Mouse (Mus musculus) heart, postnatal 10 days (tissue): ENCODE results near the gene Fgd3. TPM values are rescaled to one million over a fixed set of nuclear protein-coding genes. Genes with fewer than 3 reads are reported as not detected.

Source experiments
- DNase-seq, 2 experiments: peaks; one replicate each; pipeline ENCODE4 v3.0.0; 2021
- intact Hi-C: fragments of 180-260 bp; cut with DNase I; formaldehyde crosslinking; loops from one replicate; pipeline ENCODE4 v1.15.1; 2025
- total RNA-seq, 2 experiments: library from RNA; stranded (reverse); gene quantifications; 2 replicates each; pipeline ENCODE4 v1.2.3; 2021

The Fgd3 gene
- total RNA-seq = under 1 TPM; 0.50 to 0.57 TPM

DNA sequence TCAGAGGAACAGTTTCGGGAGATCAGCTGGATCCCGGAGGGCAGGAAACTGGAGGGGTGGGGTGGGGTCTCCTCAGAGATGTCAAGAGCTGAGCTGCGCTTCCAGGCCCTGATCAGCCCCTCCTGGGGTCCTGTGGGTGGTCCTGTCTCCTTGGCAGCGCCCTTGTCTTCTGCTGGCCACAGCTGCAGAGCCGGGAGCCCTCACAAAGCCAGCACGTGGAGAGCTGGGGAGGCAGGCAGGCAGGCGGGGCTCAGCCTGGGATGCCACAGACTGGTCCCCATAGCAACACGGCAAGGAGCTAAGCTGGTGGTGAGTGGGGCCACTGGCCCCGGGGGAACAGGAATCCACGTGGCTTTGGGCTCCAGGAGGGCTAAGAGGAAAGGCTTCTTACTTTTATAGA is at the start of gene Fgd3:
Gene Fgd3 (minus strand): TSS at position 272 of the 400 bp plus-strand sequence.
- DNase-seq = peak; percentile 29 to 49
- intact Hi-C loops = no loop called here

- no peak for DNase-seq
- intact Hi-C loops = no loop called here
Measured at GRCm38 (mm10) chr13:49369404-49369803, 49.3 kb upstream of the Fgd3 start.

- DNase-seq = no peak
- intact Hi-C loops = no loop called here
Measured at GRCm38 (mm10) chr13:49367657-49368440, 47.7 kb upstream of the Fgd3 start.

GRCm38 (mm10) chr13:49364716-49365115 is 44.6 kb upstream of the Fgd3 start:
- intact Hi-C loops = no loop called here
- peak; percentile 75 to 76 for DNase-seq

DNA sequence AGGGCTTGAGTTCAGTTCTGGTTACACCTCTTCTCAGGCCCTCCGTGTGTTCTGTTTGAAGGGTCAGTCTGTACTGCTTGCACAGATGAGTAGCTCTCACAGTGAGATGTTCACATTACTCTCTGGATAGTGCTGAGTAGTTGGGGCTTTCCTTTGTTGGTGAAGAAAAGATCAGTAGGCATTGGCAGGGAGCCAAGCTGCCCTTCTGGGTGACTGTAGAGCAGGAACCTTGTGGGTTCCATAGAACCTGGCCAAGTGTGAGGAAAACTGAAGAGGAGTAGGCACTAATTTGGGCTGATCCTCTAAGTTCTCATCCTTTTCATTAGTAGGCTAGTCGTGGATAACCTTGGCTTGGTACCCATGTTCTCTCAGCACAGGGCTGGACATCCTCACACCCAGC is 42.7 kb upstream of the Fgd3 start:
- intact Hi-C loops = no loop called here
- DNase-seq = no peak

DNA sequence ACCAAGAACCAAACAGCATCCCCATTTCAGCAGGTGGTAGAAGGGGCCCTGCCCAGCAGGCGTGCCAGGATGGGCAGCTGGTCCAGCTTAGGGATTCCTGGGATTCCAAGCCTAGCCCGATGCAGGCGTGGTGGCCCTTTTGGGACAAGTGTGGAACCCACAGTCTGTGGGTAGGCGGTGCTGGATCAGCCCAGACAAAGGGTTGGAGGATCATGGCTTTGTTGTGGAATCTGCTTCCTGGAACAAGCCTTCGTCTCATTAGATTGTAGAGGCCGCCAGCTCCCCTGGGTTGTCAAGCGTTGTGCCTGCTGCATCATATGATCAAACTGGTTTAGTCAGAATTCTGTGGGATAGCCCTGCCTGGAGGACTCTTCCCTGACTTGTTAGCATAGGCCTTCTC is 42.3 kb upstream of the Fgd3 start:
- intact Hi-C loops = no loop called here
- peak in 1 of 2 experiments; percentile 49 for DNase-seq

GRCm38 (mm10) chr13:49360906-49361406 is 40.8 kb upstream of the Fgd3 start:
- intact Hi-C loops = no loop called here
- DNase-seq = peak; percentile 56 to 64

DNA sequence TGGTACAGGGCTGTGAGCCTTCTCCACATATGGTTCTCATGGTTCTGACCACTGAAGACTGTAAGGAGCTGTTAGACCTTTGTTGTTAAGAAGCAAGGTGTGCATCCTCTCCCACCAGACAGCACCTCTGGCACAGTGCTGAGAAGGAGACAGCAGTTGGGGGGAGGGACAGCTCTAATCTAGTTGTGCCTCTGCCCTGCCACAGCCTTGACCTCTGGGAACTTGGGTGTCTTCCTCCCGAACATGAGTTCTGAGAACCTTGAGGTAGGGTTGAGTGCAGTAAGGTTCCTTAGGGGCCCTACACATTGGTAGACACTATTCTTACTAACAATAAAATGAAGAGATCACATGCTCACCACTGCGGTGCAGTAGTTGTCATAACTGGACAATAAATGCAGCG is 38.1 kb upstream of the Fgd3 start:
- intact Hi-C loops = loop anchor here (2.0 kb wide), 1 partner anchor 15 kb away; no protein-coding TSS in a partner anchor

DNA sequence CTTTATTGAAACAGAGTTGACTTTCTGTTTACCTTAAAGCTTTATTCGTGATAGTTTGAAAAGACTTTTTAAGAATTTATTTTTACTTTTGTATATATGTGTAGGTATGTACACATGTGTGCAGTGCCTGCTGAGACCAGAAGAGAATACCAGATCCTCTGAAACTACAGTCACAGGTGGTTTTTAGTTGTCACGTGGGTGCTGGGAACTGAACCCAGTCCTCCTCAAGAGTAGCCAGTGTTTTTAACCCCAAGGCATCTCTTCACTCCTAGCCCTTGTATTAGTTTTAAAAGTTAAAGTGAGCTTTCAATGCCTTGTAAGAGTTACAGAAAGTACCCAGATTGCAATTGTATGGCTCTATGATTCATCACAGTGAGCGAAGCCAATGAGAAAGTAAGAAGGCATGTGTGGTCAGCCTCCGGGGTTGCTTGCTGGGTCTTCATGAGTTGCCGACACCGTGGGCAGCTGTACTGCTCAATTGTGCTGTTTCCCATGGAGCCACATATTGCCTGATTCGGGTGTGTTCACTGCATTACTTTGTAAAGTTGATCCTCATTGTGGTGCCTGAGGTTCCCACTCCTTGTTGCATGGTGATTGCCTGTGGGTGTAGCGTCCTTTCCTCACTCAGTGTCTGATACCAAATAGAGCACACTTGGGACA is 37.4 kb upstream of the Fgd3 start:
- intact Hi-C loops = loop anchor here (2.0 kb wide), 1 partner anchor 15 kb away; no protein-coding TSS in a partner anchor
- DNase-seq = no peak

More for the DNA sequence above, 38.1 kb upstream of the Fgd3 start:
- no peak for DNase-seq

GRCm38 (mm10) chr13:49356090-49356489 is 36.0 kb upstream of the Fgd3 start:
- intact Hi-C loops = no loop called here
- peak in 1 of 2 experiments; percentile 24 for DNase-seq

GRCm38 (mm10) chr13:49355461-49356061 is 35.5 kb upstream of the Fgd3 start:
- intact Hi-C loops = no loop called here
- DNase-seq = peak in 1 of 2 experiments; percentile 35

DNA sequence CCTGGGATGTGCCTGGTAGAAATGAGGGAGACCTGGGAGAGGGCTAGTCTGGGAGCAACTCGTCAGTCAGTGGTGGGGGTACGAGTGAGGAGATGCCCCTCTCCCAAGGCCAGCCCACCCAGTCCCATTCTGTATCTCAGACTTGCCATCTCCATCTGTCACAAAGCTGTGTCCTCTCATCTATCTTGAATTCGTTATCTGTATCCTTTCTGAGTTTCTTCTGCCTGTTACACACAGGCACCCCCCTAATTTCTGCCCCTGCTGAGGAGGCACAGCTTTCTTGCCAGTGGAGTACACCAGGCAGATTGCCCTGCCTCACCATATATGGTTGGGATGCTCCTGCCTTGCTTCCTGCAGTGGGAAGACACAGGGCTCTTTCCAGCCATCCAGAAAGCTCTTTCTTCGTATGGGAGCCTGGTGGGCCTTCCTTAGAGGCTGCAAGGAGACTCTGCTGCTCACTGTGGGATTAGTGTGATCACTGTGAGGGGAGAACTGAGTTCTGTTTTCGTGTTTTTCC is 33.9 kb upstream of the Fgd3 start:
- intact Hi-C loops = no loop called here
- peak; percentile 17 to 30 for DNase-seq

DNA sequence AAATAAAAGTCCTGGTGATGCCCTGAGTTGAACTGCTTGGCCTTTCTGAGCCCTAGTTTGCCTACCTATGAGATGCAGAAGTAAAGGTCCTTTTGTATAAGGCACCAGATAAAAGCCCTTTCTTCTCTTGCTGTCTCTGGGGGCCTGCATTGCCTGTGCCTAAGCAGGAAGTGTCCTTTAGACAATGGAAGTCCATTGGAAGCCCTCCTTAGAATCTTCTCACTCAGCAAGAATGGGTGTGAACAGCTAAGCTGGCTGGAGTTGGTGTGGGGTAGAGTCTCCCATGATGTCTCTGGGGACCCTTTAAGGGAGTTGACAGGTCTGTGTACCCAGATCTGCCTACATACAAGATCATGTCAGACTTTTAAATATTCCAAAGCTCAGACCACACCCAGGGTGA is 33.3 kb upstream of the Fgd3 start:
- intact Hi-C loops = no loop called here
- peak in 1 of 2 experiments; percentile 14 for DNase-seq

DNA sequence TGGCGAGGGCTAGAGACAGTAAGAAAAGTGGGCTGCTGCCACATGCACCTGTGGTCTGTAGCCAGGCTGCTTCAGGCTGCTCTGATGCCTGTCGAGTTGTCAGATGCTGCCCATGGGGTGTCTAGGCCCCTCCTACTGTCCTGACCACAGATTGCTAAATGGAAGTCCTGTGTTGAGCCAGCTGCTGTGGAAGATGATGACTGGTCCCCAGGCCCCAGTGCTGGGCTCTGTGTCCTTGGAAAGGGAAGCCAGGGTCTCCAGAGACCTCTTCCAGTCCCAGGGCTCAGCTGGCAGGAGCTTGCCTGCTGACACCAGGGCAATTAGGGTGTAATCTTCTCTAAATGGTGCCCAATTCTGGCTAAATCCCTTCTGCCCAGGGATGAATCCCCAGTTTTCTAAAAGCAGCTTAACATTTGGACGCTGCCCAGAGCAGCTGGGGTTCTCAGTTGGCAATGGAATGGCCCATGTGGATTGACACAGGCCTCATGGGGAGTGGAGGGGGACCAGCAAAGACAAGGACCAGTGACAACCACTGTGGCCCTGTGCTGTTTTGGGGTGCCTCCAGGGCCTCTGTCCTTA is 32.6 kb upstream of the Fgd3 start:
- intact Hi-C loops = no loop called here

GRCm38 (mm10) chr13:49349836-49350505 is 29.9 kb upstream of the Fgd3 start:
- DNase-seq = no peak

More for the DNA sequence above, 32.6 kb upstream of the Fgd3 start:
- DNase-seq = peak; percentile 53 to 58

DNA sequence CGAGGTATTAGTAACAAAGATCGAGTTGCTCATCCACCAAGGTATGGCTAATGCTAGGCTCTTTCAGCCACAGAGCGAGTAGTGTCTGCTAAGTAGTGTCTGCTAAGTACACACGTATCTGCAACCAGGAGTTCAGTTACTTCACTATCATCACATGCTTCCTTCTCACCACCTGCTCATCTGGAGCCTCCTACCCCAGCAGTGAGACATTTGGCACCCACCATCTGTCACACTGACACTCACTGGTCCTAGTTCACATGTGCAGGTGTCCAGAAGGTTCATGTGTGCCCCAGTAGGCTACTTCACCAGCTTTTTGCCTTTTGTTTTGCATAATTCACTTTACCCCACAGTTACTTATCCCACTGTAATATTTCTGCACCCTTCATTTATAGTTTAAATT is 29.2 kb upstream of the Fgd3 start:
- DNase-seq = peak in 1 of 2 experiments; percentile 21
- intact Hi-C loops = no loop called here

More at GRCm38 (mm10) chr13:49349836-49350505, 29.9 kb upstream of the Fgd3 start:
- intact Hi-C loops = no loop called here

- DNase-seq = no peak
- intact Hi-C loops = no loop called here
Measured at GRCm38 (mm10) chr13:49348522-49348921, 28.4 kb upstream of the Fgd3 start.

- intact Hi-C loops = no loop called here
- peak; percentile 84 to 90 for DNase-seq
Measured at GRCm38 (mm10) chr13:49345476-49345875, 25.4 kb upstream of the Fgd3 start.

GRCm38 (mm10) chr13:49344567-49344966 is 24.5 kb upstream of the Fgd3 start:
- intact Hi-C loops = no loop called here
- DNase-seq = peak in 1 of 2 experiments; percentile 22

GRCm38 (mm10) chr13:49342723-49343100 is 22.6 kb upstream of the Fgd3 start:
- intact Hi-C loops = loop anchor here (2.0 kb wide), 1 partner anchor 16 kb away; no protein-coding TSS in a partner anchor
- no peak for DNase-seq
